Mouse (Mus musculus): ENCODE measurements around the gene Gm6871.
"Not testable (repeated sequence)": the region's sequence is repeated elsewhere in the genome, so short reads cannot be mapped to it uniquely, and the experiment has no call there.

Gene Gm6871

GRCm38 (mm10) chr7:41573562-41573961 is at the start of gene Gm6871:
Gene Gm6871, minus strand, starts transcription at chr7:41573662.
- DNase-seq (ENCODE audit: low spot score) = not testable (repeated sequence)

- DNase-seq (ENCODE audit: low spot score) = not testable (repeated sequence)
Measured at GRCm38 (mm10) chr7:41616241-41616640, 42.8 kb upstream of the Gm6871 start.

- no peak for DNase-seq (ENCODE audit: low spot score)
Measured at GRCm38 (mm10) chr7:41611654-41612053, 38.2 kb upstream of the Gm6871 start.

- DNase-seq (ENCODE audit: low spot score) = peak; percentile 40
Measured at GRCm38 (mm10) chr7:41599932-41600548, 26.6 kb upstream of the Gm6871 start.

GRCm38 (mm10) chr7:41599034-41599813 is 25.8 kb upstream of the Gm6871 start, which contains the start of gene 2610021A01Rik:
Gene 2610021A01Rik, plus strand, starts transcription at chr7:41599230.
- peak; percentile 95 for DNase-seq (ENCODE audit: low spot score)

- DNase-seq (ENCODE audit: low spot score) = no peak
Measured at GRCm38 (mm10) chr7:41598615-41599014, 25.2 kb upstream of the Gm6871 start.

DNA sequence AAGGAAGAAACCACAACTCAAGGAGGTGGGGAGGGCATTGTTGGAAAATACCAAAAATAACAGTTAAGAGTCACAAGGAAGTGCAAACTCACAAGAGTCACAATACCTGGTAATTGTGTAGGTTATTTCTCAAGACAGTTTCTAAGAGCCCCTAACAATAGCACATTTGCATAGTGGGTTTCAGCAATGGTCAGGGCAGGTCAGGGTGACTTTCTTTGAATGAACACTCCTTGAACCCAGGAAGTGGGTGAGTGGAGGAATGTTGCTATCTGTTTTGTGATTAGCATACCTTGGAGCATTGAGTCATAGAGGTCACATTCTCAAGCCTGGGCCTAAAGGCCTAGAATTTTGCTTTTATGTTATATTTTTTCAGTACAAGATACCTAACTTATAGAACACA is 14.4 kb upstream of the Gm6871 start:
- DNase-seq (ENCODE audit: low spot score) = not testable (repeated sequence)

DNA sequence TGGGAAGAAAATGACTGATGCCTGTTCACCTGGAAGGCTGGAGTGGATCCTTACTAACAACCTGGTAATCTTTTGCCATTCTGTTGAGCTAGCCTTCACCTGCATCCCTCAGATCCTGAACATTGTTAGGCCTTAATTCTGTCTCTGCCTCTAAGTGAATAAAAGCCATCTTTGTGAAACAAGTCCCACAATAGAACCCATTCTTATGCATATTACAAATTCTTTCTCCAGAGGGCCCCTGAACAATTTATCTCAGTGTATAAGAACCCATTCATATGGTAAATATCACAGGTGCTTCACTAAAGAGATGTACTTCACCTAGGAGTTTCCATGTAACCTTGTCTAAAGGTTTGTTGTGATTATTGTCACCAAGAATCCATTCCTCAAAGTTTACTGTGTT is 8.6 kb upstream of the Gm6871 start:
- DNase-seq (ENCODE audit: low spot score) = no peak

- DNase-seq (ENCODE audit: low spot score) = no peak
Measured at GRCm38 (mm10) chr7:41577956-41578355, 4.5 kb upstream of the Gm6871 start.

- DNase-seq (ENCODE audit: low spot score) = peak; percentile 82
Measured at GRCm38 (mm10) chr7:41560681-41561080, 12.8 kb downstream of the Gm6871 start.

DNA sequence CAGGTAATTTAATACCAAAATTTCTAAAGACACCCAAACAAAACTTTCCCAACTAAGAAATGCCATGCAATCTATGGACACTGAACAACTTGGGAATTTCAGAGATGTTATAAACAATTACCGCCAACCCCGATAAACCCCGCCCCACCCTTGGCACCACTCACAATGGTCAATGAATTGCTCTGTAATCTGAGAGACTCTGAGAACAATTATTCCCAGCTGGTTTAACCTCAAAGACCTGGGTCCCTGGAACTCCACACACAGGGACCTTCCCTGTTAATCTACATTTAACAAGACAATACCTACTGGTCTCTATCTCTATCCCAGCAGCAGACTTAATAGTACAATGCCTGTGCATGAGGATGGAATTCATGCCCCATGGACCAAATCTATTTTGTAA is 60.8 kb downstream of the Gm6871 start:
- DNase-seq (ENCODE audit: low spot score) = no peak

GRCm38 (mm10) chr7:41512207-41512606 is 61.3 kb downstream of the Gm6871 start:
- no peak for DNase-seq (ENCODE audit: low spot score)

DNA sequence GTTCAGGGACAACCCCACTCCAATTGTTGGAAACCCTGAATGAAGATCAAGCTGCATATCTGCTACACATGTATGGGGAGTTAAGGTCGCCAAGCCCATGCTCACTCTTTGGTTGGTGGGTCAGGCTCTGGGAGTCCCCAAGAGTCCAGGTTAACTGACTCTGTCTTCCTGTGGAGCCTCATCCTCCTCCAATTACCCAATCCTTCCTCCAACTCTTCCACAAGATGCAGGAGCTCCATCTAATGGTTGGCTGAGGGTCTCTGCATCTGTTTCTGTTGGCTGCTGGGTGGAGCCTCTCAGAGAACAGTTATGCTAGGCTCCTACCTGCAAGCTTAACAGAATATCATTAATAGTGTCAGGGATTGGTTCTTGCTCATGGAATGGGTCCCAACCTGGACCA is 71.1 kb downstream of the Gm6871 start:
- DNase-seq (ENCODE audit: low spot score) = no peak

DNA sequence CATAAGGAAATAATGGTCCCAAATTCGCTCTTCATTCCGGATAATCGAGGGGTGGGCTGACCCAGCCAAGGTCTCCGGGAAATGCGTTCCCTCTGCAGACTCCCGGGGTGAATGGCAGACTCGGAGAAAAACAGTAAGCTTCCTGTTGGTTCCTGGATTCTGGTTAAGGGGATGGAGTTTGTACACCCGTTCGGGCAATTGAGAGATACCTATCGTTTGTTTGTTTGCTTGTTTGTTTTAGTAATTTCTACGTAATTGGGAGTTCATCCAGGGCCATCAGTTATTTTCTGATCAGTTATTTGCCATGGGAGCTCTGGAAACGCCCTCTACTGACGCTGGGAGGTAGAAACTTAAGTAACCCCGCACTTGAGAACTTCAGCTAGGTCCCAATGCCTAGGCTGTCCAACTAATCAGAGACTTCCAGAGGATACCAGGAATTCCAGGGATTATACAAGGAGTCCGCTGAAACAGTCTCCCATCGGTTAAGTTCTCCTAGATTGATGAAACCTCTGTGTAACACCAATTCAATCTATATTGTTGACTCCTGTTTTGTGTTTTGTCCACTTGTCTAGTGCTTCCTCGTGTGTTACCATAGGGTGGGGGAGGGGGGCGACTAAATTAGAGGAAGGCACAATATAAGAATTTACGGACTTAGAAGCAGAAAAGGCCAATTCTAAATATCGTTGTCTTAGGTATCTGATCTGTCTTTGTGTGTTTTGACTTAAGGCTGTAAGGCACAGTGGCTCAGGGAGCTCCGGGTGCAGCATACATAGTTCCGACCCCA is 73.1 kb downstream of the Gm6871 start:
- DNase-seq (ENCODE audit: low spot score) = no peak

DNA sequence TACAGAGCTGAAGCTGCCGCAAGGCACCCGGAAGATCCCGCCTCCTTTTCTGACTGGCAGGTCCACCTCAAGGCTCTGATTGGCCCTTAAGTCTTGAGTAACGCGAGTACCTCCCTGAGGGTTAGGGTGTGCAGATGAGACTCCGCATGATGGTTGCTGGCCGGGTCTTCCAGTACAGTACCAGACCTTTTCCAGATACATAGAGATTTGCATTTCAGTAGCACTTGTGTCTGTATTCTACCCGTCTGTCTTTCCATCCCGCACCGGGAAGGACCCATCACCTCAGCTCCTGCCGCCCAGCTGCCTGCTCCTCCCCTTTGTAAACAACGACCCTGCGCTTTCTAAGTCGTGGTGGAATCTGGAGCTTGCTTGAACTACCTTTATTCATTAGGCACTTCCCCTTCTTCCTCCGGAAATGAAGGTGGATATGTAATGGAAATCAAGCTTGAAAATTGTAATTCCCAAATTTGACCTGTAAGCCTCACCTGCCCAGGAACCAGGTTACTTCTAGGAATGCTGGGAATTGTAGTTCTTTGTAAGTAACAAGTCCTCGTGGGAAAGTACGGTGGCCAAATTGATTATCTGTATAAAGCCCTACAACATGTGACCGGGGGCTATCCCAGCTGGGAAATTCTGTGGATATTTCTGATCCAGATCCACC is 73.9 kb downstream of the Gm6871 start, which contains the start of the genes Gm20449 and AW146154:
Gm20449 (minus strand) TSS at position 29 of the 661 bp plus-strand sequence.
AW146154 (minus strand) TSS at position 502 of the 661 bp plus-strand sequence.
- DNase-seq (ENCODE audit: low spot score) = peak; percentile 80

DNA sequence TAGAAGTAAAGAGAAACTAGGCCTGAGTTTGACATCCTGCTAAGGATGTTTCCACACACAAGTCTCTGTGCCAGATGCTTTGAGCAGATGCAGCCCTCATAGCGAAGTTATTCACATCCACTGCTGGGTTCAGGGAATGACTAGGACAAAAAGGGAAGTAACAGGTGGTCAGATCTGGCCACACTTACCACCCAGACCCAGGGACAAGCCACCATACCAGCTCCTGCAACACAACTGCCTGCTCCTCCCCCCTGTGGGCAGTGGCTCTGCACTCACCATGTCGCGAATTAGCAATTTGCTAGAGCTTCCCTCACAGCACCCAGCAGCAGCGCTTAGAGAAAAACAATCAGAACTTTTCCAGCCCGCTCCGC is 74.5 kb downstream of the Gm6871 start:
- DNase-seq (ENCODE audit: low spot score) = not testable (repeated sequence)

- not testable (repeated sequence) for DNase-seq (ENCODE audit: low spot score)
Measured at GRCm38 (mm10) chr7:41498464-41498863, 75.0 kb downstream of the Gm6871 start.

DNA sequence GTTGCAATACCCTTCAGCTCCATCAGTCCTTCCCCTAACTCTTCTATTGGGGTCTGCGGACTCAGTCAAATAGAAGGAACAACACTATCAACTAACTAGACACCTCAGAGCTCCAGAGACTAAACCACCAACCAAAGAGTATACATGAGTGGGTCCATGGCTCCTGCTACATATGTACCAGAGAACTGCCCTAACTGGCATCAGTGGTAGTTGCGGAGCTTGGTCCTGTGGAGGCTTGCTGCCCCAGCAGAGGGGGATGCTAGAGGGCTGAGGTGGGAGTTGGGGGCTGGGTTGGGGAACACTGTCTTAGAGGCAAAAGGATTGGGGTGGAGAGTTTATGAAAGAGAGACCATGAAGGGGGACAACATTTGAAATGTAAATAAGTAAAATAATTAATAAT is 75.6 kb downstream of the Gm6871 start:
- DNase-seq (ENCODE audit: low spot score) = no peak
